Mouse (Mus musculus) bone marrow, adult 2 months (tissue): ENCODE data around the gene Heg1. TPM values are rescaled to one million over a fixed set of nuclear protein-coding genes. Genes with fewer than 3 reads are reported as not detected.

Experiments used
- H3K27ac ChIP-seq: fragments of 200-500 bp; 2 replicates; pipeline ENCODE4 v1.5.1; 2012; ENCODE audit warnings: low read depth, mild to moderate bottlenecking, control low read depth, inconsistent platforms, low read length; ENCODE audit not compliant: control insufficient read depth, poor library complexity, insufficient read depth
- H3K4me1 ChIP-seq: fragments of 200-500 bp; 2 replicates; pipeline ENCODE4 v1.6.1; 2011; ENCODE audit warnings: low read length; ENCODE audit not compliant: control insufficient read depth, insufficient read depth
- H3K4me3 ChIP-seq: fragments of 200-500 bp; replicated peaks from 2 replicates; pipeline ENCODE3; 2011; ENCODE audit warnings: mild to moderate bottlenecking, low read depth, low read length, control low read depth; ENCODE audit not compliant: control insufficient read depth
- CTCF ChIP-seq: fragments of 200-500 bp; IDR thresholded peaks from 2 replicates; pipeline ENCODE4 v1.5.1; 2011; ENCODE audit warnings: low read length, control low read depth; ENCODE audit not compliant: control insufficient read depth, insufficient read depth
- POLR2A ChIP-seq: fragments of 200-500 bp; IDR thresholded peaks from 2 replicates; pipeline ENCODE4 v1.6.1; 2011; ENCODE audit warnings: low read depth, mild to moderate bottlenecking, control low read depth, low read length, borderline replicate concordance; ENCODE audit not compliant: control insufficient read depth
- WGBS: fragments of 180-500 bp; shearing (Covaris S2); methylation state at CpG from one replicate; pipeline ENCODE4 v1.1.7; 2018; 5-methylcytosine and 5-hydroxymethylcytosine counted together
- polyA plus RNA-seq: library from polyadenylated mRNA; stranded (reverse); fragments of >200 nt; gene quantifications from 2 replicates; pipeline ENCODE4 v1.2.4, GENCODE M21; 2011; ENCODE audit warnings: low replicate concordance; ENCODE audit not compliant: missing spikeins, insufficient read depth, insufficient read length

Heg1 gene
- polyA plus RNA-seq, 1 experiment = 10.1 TPM

DNA sequence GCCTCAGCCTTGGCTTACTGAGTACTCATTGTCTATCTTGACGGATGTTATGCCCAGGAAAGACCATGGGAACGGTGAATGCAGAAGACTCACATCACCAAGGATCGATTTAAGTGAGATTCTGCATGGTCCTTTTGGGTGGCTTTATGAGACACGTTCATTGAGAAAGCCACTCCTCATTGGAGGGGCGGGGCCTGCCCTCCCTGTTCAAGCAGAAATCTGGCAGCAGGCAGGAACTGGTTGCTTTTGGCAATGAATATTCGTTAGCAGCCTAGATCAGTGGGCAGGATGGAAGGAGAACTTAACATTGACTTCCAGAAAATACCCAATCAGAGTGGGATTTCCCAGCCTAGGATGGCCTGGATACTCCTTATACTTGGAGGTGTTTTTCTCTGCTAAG, 56.2 kb downstream of the Heg1 start:
- H3K4me1 ChIP-seq = no peaks in the 10 kb centered on the region
- no peak overlapping the region for H3K4me3 ChIP-seq
- WGBS = 58% methylated on average over 6 of the region's 6 CpGs

DNA sequence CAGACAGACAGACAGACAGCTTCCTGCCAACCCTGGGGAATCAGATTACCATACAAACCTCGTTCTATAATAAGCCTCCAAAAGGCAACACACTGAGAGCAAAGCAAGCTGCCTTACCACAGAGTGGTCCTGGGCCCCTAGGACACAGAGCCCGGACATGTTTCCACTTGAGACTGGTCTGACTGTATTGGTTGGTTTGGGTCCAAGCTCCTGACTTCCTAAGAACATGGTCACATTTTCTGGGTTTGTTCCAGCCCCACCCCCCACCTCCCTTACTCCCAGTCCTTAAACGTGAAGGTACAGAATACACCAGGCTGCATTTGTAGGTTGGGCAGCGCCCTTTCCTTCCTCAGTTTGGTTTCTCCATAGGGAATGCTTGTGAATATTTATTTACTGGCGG, 57.6 kb downstream of the Heg1 start:
- Histone ChIP-seq H3K27ac (no peak overlapping the region), H3K4me3 (no peak overlapping the region), H3K4me1 (no peaks in the 10 kb centered on the region; the same call in 1 of the 2 replicates)
- TF ChIP-seq CTCF (no peak), POLR2A (no peak)
- 62% methylated on average over 5 of the region's 5 CpGs for WGBS

More for the DNA sequence above, 56.2 kb downstream of the Heg1 start:
- no peak for TF ChIP-seq POLR2A
- TF ChIP-seq CTCF = no peak
- H3K27ac ChIP-seq = no peak overlapping the region

DNA sequence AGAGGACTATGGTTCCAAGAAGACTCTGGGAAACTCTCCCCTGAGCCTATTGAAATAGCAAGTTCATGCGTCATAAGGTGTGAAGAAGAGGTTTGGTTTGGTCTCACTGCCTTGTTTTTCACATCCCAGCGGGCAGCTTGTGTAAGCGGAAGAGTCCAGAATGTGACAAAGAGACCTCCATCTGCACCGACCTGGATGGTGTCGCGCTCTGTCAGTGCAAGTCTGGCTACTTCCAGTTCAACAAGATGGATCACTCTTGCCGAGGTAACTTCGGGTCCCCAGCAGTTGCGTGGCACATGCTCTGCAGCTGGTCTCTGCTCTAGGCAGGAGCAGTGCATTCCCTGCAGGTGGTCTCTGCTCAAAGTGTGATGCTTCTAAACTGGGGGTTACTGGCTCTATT, 58.1 kb downstream of the Heg1 start:
- no peak overlapping the region for H3K4me3 ChIP-seq
- no peak for TF ChIP-seq CTCF
- TF ChIP-seq POLR2A = no peak
- no peaks in the 10 kb centered on the region; the same call in 1 of the 2 replicates for H3K4me1 ChIP-seq
- no peak overlapping the region for H3K27ac ChIP-seq
- WGBS = 83% methylated on average over 9 of the region's 9 CpGs

DNA sequence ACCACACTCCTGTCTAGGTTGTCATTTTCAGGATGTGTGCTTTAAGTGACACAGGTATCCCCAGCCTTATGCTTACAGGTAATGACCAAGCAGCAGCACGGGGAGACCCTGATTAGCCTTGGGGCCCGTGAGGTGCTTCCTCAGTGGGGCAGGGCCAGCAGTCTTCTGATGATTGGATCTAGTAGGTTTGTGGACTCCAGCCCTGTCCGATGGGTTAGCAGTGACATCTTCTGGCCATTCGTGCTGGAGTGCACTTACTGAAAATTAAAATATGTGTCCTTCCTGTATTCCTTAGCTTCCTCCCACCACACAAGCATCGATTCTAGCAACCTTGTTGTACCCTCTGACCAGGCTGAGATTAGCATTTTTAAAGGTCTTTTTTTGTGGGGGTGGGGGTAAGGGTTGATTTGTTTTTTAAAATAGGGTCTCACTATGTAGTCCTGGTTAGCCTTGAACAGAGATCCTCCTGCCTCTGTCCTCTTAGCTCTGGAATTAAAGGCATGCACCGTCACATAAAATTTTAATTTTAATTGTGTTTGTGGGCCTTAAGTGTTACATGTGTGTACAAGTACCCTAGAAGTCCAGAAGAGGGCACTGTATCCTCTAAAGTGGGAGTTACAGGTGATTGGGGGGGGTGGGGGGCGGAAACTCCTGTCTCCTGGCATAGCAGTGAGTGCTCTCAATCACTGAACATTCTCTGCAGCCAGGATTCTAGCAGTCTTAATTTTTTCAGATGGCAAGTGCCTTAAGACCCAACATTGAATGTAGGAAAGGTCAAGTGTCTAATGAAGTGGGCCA, 60.7 kb downstream of the Heg1 start:
- Histone ChIP-seq H3K27ac (peak overlapping the region; percentile 3; the same call in 1 of the 2 replicates), H3K4me3 (no peak overlapping the region), H3K4me1 (no peaks in the 10 kb centered on the region; the same call in 1 of the 2 replicates)
- whole genome bisulfite sequencing = 30% methylated on average over 7 of the region's 7 CpGs
- TF ChIP-seq CTCF (peak; percentile 38; the same call in 1 of the 2 replicates), POLR2A (no peak)

DNA sequence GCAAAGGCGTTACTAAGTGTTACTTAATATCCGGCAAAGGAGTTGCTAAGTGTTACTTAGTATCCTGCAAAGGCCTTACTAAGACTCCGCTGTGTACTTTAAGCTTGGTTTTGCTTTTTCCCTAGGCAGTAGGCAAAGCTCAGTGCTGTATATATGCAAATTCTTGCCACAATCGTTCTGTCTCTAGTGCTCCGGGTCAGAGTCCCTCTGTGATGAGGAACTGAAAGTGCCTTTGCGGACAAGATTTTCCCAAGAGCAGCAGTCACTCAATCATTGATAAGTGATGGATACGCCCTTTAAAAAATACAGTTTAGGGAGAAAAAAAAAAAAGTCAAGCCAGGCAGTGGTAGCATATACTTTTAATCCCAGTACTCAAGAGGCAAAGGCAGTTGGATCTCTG, 61.3 kb downstream of the Heg1 start:
- no peaks in the 10 kb centered on the region; the same call in 1 of the 2 replicates for H3K4me1 ChIP-seq
- WGBS = 12% methylated on average over 7 of the region's 7 CpGs
- H3K27ac ChIP-seq = peak overlapping the region; percentile 3; the same call in 1 of the 2 replicates
- TF ChIP-seq POLR2A (no peak), CTCF (no peak)
- H3K4me3 ChIP-seq = no peak overlapping the region

DNA sequence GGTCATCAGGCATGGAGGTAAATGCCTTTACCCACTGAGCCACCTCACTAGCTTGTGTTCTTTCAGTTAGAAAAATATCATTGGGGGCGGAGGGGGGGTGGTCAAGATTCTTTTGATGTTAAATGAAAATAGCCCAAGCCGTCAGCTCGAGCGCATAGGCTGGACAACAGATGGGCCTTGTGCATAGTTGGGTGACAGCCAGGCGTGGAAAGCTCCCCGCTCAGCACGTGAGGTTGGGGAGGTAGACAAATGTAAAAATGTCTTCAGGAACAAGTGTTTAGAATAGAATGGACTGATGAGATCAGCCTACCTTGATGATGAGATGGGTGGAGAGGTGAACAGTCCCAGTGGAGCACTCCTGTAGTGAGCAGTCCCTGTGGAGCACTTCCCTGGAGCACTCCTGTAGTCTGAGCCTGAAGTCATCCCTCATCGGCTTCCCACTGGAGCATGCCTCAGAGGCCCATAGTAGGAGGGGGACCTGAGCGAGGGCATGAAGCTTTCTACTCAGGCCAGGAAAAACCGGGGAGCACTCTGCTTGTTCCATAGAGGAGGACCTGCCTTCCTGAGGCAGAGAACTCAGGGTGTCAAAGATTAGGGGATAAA, 62.0 kb downstream of the Heg1 start:
- no peak for TF ChIP-seq POLR2A
- TF ChIP-seq CTCF = no peak
- 77% methylated on average over 10 of the region's 10 CpGs for WGBS
- no peak overlapping the region for H3K27ac ChIP-seq
- no peak overlapping the region for H3K4me3 ChIP-seq
- H3K4me1 ChIP-seq = no peaks in the 10 kb centered on the region; the same call in 1 of the 2 replicates

DNA sequence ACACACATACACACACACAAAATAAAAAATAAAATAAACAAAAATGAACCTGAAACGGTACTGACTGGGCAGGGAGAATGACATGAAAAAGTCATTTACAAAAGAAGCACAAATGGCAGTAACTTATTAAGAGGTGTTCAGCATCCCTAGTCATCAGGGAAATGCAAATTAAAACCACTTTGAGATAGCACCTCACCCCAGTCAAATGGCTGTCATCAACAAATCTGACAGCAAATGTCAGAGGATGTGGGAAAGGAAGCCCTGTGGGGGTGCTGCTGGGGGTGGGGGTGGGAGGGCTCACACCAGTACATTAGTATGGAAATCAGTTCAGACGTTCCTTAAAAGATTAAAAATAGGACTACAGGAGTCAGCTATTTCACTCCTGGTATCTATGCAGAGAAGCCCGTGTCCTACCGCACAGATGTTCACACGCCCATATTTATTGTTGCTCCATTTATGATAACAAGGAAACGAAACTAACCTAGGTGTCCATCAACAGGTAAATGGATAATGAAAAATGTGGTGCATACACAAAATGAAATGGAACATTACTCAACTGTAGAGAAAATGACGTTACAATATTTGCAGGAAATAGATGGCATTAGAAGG, 63.3 kb downstream of the Heg1 start:
- 9% methylated on average over 7 of the region's 7 CpGs for WGBS

DNA sequence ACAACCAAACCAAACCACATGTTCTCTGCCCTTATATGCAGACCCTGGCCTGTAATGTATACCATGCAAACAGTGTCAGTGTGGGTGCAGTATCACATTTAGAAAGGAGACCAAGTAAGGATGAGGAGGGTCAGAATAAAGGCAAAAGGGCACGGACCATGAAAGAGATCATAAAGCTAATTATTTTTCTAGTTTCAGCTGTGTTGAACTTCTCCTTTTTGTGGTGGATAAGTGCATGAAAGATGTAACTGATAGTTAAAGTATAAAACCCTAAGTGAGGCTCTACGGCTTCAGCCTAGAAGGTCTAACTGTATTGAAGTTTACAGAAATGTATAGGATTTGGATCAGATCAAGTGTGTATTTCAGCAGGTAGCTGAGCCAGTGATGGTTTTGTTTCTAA, 63.8 kb downstream of the Heg1 start:
- TF ChIP-seq POLR2A = no peak
- TF ChIP-seq CTCF = no peak
- WGBS = 18% methylated on average over 2 of the region's 2 CpGs
- Histone ChIP-seq H3K27ac (no peak overlapping the region; the same call in 1 of the 2 replicates), H3K4me3 (no peak overlapping the region), H3K4me1 (no peaks in the 10 kb centered on the region; the same call in 1 of the 2 replicates)

More for the DNA sequence above, 63.3 kb downstream of the Heg1 start:
- Histone ChIP-seq H3K4me3 (no peak overlapping the region), H3K4me1 (no peaks in the 10 kb centered on the region; the same call in 1 of the 2 replicates), H3K27ac (no peak overlapping the region)
- TF ChIP-seq CTCF (no peak), POLR2A (no peak)
